Mouse (Mus musculus): ENCODE data around the gene Gstp2.
A peak's percentile ranks its signal among the peaks of the same experiment; 100 is the strongest.

DNA sequence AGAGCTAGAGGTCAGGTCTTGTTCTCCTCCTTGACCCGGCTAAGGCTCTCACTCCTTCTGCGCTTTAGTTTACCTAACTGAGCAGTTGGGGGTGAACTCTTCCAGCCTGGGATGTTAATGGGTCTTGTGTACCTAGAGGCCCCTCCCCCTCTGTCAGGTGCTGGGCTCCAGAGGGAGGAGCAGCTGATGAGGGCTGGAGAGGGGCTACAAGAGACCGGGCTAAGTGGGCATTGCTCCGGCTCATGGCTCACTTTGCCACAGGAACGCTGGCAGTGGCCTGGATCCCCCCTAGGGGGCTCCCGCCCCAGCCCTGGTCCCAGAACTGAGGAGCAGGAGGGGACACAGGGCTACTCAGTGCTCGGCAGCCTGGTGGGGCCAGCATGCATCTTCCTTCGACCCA is 38.0 kb upstream of the Gstp2 start:
- 0 out of 2 replicates have a peak, but pooled peaks have one; percentile 23 for TF ChIP-seq CTCF (IDR thresholded peaks at IDR 0.05)
- no peak for TF ChIP-seq EP300 (IDR thresholded peaks at IDR 0.05)
